Mouse (Mus musculus) embryo, embryonic 11 days (tissue): ENCODE measurements around the gene Glt1d1.

ENCODE experiments used
- DNase-seq: peaks from one replicate; pipeline ENCODE4 v3.0.0-alpha.2; 2015

Glt1d1 gene

DNA sequence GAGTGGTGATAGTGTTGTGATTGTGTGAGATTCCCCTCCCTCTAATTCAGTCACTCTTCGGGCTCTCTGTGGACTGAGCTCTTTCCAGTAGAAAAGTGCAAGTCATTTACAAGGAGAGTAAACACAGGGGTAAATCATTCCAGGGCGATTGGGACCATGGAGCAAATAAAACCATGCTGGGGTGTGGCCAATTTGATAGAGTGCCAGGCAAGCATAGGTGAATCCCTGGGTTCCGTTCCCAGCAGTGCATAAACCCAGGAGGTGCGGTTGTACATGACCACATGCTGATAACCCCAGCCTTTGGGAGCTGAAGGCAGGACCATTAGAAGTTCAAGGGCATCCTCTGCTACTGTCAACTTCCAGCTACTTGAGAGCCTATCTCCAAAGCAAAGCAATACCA lies 1.1 kb downstream of the Glt1d1 start:
- no peak for DNase-seq

DNA sequence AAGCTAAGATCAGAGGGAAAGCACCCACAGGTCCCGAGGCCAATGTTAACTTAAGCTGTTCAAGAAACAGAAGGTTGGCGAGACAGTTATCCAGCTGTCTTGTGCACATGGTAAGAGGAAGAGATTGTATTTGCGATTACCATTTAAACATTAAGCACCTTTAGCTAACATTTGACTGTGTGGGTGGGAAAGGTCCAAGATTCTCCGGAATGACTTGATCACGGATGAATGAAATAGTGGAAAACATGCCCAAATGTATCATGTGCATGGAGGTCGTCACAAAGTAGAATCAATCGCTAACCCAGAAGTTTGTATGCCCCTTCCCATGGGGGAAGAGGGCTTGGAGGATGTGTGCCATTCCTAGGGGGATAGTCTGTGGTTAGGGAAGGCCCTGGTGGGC lies 1.6 kb downstream of the Glt1d1 start:
- DNase-seq = no peak

DNA sequence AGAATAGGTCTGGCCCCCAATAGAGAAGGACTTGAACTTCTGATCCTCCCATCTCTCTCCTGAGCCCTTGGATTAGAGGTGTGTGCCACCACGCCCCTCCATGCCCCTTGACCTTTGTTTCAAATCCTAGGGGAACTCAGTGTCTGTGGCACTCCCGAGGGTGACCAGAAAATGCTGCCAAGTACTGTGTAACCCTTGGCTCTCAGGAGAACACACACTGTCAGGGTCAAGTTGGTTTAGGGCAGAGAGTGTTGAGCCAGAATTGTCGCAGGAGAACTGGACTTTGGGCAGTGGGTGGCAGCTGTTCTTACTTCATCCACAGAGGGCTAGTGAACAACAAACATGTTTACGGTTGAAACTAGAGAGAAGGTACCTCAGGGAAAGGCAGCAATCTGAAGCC lies 5.6 kb downstream of the Glt1d1 start:
- DNase-seq = no peak

GRCm38 (mm10) chr5:127638177-127638576 lies 6.1 kb downstream of the Glt1d1 start:
- no peak for DNase-seq

- DNase-seq = no peak
Measured at GRCm38 (mm10) chr5:127639067-127639605, 7.1 kb downstream of the Glt1d1 start.

DNA sequence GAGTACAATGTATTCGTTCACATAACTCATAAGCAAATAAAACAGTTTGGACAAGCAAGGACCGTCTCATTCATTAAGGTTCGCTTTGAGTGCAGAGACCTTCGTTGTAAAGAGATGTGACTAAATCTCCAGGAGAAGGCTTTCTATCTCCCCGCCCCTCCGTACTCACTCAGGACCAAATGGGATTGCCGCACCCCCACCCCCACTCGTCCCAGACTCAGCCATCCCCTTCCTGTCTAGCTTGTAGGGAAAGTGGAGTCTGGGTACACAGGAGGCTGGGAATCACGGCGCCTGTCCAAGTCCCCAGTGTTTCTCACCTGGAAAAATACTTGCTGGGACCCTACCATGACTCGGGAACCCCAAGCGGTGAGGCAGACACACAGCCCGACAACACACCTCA lies 7.6 kb downstream of the Glt1d1 start:
- DNase-seq = no peak

GRCm38 (mm10) chr5:127640359-127640758 lies 8.3 kb downstream of the Glt1d1 start:
- no peak for DNase-seq

DNA sequence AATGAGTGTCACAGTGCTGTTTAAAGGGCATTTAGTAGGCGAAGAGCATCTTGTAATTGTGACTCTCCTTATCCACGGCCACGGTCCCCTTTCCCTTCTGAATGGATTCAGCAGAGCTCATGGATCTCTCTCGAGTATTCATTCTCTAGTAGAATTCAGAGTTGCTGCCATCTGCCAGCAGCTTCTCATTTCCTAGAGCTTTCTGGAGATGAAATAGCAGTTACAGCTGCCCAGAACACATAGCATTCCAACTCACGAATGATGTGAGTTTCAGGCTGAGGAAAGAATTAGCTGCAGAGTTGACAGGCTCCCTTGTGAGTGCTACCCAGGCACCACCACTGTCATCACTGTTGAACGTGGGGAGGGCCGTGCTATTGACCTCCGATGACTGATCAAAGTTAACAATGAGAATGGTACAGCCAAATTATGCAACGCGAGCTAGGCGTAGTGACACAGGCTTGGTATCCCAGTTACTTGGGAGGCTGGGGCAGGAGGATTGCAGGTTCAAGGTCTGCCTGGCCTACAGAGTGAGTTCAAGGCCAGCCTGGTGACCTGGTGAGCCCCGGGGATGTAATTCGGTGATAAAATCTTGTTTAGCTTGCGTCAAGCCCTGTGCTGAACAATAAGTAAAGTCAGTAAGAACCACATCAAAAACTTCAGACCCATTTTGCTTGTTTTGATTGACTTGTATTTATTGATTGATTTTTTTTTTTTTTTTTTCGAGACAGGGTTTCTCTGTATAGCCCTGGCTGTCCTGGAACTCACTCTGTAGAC lies 9.3 kb downstream of the Glt1d1 start:
- DNase-seq = no peak

GRCm38 (mm10) chr5:127648046-127648445 lies 16.0 kb downstream of the Glt1d1 start:
- DNase-seq = peak; percentile 11

DNA sequence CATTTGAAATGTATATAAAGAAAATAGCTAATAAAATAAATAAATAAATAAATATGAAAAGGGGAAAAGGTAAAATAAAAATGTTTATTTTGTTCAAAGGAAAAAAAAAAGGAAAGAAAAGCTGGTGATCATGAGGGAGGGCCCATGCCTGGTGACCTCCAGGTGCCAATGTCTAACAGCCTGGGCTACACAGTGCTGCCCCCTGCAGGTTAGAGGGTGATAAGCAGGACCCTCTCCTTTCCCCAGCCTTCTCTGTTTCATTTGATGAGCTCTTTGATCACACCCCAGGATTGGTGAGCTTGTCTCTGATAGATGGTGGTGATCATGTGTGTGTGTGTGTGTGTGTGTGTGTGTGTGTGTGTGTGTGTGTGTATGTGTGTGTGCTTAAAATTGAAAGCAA lies 17.0 kb downstream of the Glt1d1 start:
- DNase-seq = peak; percentile 13

DNA sequence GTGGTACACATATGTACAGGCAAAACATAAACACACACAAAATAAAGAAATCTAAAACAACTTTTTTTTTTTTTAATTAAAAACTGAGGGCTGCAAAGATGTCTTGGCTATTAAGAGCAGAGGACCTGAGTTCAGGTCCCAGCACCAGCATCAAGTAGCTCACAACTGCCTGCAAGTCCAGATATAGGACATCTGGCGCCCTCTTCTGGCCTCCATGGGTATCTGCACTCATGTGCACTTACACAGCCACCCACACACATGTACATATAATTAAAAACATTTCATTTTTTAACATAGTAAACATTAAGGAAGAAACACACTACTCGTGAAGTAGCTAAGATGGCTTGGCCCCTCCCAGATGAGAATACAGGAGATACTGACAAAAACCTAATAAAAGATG lies 26.2 kb downstream of the Glt1d1 start:
- DNase-seq = no peak

- DNase-seq = no peak
Measured at GRCm38 (mm10) chr5:127659312-127659711, 27.2 kb downstream of the Glt1d1 start.

- DNase-seq = no peak
Measured at GRCm38 (mm10) chr5:127660267-127660666, 28.2 kb downstream of the Glt1d1 start.

GRCm38 (mm10) chr5:127660979-127661378 lies 28.9 kb downstream of the Glt1d1 start:
- no peak for DNase-seq

GRCm38 (mm10) chr5:127673913-127674312 lies 41.9 kb downstream of the Glt1d1 start:
- no peak for DNase-seq

DNA sequence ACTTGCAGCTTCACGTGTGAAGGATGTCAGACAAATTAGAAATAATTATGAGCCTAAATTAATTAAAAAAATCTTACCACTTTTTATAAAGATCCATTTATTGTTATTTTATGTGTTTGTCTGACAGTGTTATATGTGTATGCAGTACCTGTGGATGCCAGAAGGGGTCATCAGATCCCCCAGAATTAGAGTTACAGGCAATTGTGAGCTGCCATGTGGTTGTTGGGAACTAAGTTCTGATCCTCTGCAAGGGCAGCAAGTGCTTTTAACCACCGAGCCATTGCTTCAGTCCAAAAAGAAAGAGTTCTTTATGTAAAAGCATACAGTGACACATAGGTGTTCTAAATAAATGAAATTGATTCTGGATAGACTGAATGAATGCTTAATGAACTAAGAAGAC lies 45.5 kb downstream of the Glt1d1 start:
- no peak for DNase-seq

GRCm38 (mm10) chr5:127678501-127678900 lies 46.4 kb downstream of the Glt1d1 start:
- DNase-seq = no peak

- no peak for DNase-seq
Measured at GRCm38 (mm10) chr5:127688568-127689170, 56.6 kb downstream of the Glt1d1 start.

DNA sequence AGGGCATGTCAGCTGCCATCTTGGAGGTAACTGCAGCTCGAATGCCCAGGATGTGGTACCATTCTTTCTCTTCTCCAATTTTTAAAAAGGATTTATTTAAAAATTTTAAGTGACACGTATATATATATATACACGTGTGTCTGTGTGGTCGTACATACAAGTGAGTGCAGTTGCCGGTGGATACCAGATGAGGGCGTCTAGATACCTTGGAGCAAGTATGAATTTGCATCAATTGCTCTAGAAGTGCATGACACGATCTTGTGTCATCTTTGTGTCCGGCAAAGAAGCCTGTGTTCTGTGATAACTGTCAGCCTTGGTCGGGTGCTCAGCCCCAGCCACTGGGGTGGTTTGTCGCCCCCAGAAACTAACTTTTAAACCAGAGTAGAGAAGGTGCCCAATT lies 59.0 kb downstream of the Glt1d1 start:
- DNase-seq = peak; percentile 27

- peak; percentile 64 for DNase-seq
Measured at GRCm38 (mm10) chr5:127691581-127691980, 59.5 kb downstream of the Glt1d1 start.

DNA sequence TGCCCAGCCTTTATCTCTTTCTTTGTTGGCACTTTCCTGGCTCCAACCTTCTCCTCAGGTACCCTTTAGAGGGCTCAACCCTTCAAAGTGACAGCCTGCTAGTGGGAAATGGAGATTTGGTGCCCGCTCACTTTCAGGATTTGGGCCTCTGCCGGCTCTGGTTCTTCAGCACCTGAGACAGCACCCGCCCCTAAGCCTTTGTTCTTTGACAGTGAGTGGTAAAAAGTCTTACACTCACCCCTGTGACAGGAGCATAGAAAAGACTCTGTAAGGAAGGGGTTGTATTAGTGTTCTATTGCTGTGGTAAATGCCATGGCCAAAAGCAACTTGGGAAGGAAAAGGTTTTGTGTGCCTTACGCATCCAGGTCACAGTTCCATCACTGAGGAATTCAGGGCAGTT lies 63.8 kb downstream of the Glt1d1 start:
- peak; percentile 20 for DNase-seq

DNA sequence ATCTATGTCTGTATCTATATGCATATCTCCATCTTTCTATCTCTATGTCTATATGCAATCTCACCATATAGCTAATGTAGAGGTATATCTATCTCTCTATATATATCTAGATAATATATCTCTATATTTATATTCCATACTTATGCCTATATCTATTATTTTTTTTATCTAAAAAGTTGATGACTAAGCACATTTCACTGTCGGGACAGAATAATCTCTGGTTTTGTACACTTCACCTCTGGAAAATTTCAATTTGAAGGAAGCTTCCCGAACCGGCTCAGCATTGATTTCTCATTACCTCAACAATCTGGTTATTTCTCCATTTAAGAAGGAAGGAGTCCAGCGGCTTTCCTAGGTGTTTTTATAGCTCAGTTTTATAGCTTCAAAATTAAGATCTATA lies 64.5 kb downstream of the Glt1d1 start:
- DNase-seq = no peak

DNA sequence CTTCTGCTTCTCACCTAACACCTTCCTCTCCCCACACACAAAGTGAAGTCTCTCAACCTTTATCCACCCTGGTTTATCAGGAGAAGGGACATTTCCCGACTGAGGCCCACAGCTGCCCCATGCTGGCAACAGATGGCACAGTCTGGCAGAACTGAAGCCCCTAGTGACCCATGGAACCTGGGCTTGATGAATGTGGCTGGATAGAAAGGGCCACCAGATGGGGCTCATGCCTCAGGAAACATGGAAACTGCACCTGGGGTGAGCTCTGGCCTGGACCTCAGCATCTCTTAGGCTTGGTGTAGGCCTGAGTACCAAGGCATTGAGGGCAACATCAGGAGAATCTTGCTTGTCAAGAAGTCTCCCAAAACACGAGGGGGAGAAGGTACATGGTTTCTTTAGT lies 66.5 kb downstream of the Glt1d1 start:
- DNase-seq = no peak

GRCm38 (mm10) chr5:127699679-127700078 lies 67.6 kb downstream of the Glt1d1 start:
- DNase-seq = no peak

- no peak for DNase-seq
Measured at GRCm38 (mm10) chr5:127700156-127700555, 68.1 kb downstream of the Glt1d1 start.
